Mouse (Mus musculus): ENCODE data around the gene Ifih1.

- TF ChIP-seq POLR2A (IDR thresholded peaks at IDR 0.05; ENCODE audit: extremely low read depth, insufficient read depth, low read length): no peak
- no peak for TF ChIP-seq CTCF (IDR thresholded peaks at IDR 0.05; ENCODE audit: low read depth, low read length)
Observed at GRCm38 (mm10) chr2:62644891-62645290, 1.2 kb downstream of the Ifih1 start.

Data from liver, adult 2 months (tissue).